Mouse (Mus musculus) forebrain, embryonic 16.5 days (tissue): Measurements from ENCODE around the gene Nrxn1. TPM values are rescaled to one million over a fixed set of nuclear protein-coding genes. Genes with fewer than 3 reads are reported as not detected.

Experiments
- ATAC-seq: fragments of 200-750 bp; cut with Nextera tagmentation; 2 replicates; pipeline ENCODE4 v1.8.0; 2017; ENCODE audit warnings: mild to moderate bottlenecking, moderate library complexity
- H3K27ac ChIP-seq: fragments of 300-500 bp; sonication (generic); 2 replicates; pipeline ENCODE4 v1.5.1; 2014; ENCODE audit warnings: low read length, control low read depth
- H3K27me3 ChIP-seq: fragments of 300-500 bp; sonication (generic); replicated peaks from 2 replicates; pipeline ENCODE4 v1.6.1; 2014; ENCODE audit warnings: low read length; ENCODE audit not compliant: control insufficient read depth, insufficient read depth
- H3K36me3 ChIP-seq: fragments of 300-500 bp; sonication (generic); 2 replicates; pipeline ENCODE4 v1.6.1; 2014; ENCODE audit not compliant: control insufficient read depth, insufficient read depth
- H3K4me1 ChIP-seq: fragments of 300-500 bp; sonication (generic); replicated peaks from 2 replicates; pipeline ENCODE4 v1.6.1; 2014; ENCODE audit warnings: low read length; ENCODE audit not compliant: control insufficient read depth, insufficient read depth
- H3K4me2 ChIP-seq: fragments of 300-500 bp; sonication (generic); 2 replicates; pipeline ENCODE4 v1.6.1; 2014; ENCODE audit warnings: mild to moderate bottlenecking, low read length, control low read depth
- H3K4me3 ChIP-seq: fragments of 300-500 bp; sonication (generic); replicated peaks from 2 replicates; pipeline ENCODE4 v1.5.1; 2014; ENCODE audit warnings: mild to moderate bottlenecking, low read length, control low read depth
- H3K9ac ChIP-seq: fragments of 300-500 bp; sonication (generic); replicated peaks from 2 replicates; pipeline ENCODE4 v1.6.1; 2014; ENCODE audit warnings: low read depth, low read length, control low read depth
- H3K9me3 ChIP-seq: fragments of 300-500 bp; sonication (generic); 2 replicates; pipeline ENCODE4 v1.6.1; 2016; ENCODE audit warnings: low read length; ENCODE audit not compliant: control insufficient read depth
- WGBS: fragments of 180-500 bp; shearing (Covaris S2); extraction: QIAGEN DNeasy Blood & Tissue Kit; methylation state at CpG from one replicate; pipeline ENCODE4 v1.1.7; 2014; 5-methylcytosine and 5-hydroxymethylcytosine counted together
- polyA plus RNA-seq: library from polyadenylated mRNA; unstranded; fragments of >200 nt; fragmentation: Nextera tagmentation; extraction: Ambion mirVana; gene quantifications from 2 replicates; pipeline ENCODE4 v1.2.1, GENCODE M21; 2015

The Nrxn1 gene
- polyA plus RNA-seq, 1 experiment from 2014 or later = 198 TPM

- no peak overlapping the region for H3K4me3 ChIP-seq
- no peak overlapping the region for H3K9ac ChIP-seq
- no peaks in the 10 kb centered on the region for H3K36me3 ChIP-seq
- no peak overlapping the region for H3K27ac ChIP-seq
- H3K9me3 ChIP-seq = no peaks in the 10 kb centered on the region
- no peak overlapping the region for H3K4me2 ChIP-seq
- WGBS = 81% methylated on average over 2 of the region's 2 CpGs
- no peaks in the 10 kb centered on the region for H3K4me1 ChIP-seq
- ATAC-seq = no peak
- no peaks in the 10 kb centered on the region for H3K27me3 ChIP-seq
Observed at GRCm38 (mm10) chr17:90234806-90235205, 858.1 kb downstream of the Nrxn1 start.

GRCm38 (mm10) chr17:90208547-90208946 lies 884.3 kb downstream of the Nrxn1 start:
- no peaks in the 10 kb centered on the region for H3K36me3 ChIP-seq
- H3K27me3 ChIP-seq = no peaks in the 10 kb centered on the region
- ATAC-seq = peak; percentile 55
- H3K9me3 ChIP-seq = no peaks in the 10 kb centered on the region
- no peak overlapping the region for H3K9ac ChIP-seq
- no peak overlapping the region for H3K27ac ChIP-seq
- no peak overlapping the region for H3K4me2 ChIP-seq
- no peak overlapping the region for H3K4me3 ChIP-seq
- H3K4me1 ChIP-seq = no peaks in the 10 kb centered on the region; the same call in none of the 2 replicates

- Histone ChIP-seq H3K9ac (no peak overlapping the region), H3K27me3 (no peaks in the 10 kb centered on the region), H3K4me2 (no peak overlapping the region), H3K4me1 (no peaks in the 10 kb centered on the region; the same call in none of the 2 replicates), H3K36me3 (no peaks in the 10 kb centered on the region), H3K9me3 (no peaks in the 10 kb centered on the region), H3K4me3 (no peak overlapping the region), H3K27ac (no peak overlapping the region)
- ATAC-seq = peak; percentile 72; the same call in 1 of the 2 replicates
- WGBS = 19% methylated on average over 5 of the region's 5 CpGs
Observed at GRCm38 (mm10) chr17:90207617-90208016, 885.3 kb downstream of the Nrxn1 start.

GRCm38 (mm10) chr17:90203993-90204392 lies 888.9 kb downstream of the Nrxn1 start:
- Histone ChIP-seq H3K27me3 (no peaks in the 10 kb centered on the region), H3K9ac (no peak overlapping the region), H3K4me1 (no peaks in the 10 kb centered on the region; the same call in 1 of the 2 replicates), H3K27ac (no peak overlapping the region), H3K36me3 (no peaks in the 10 kb centered on the region), H3K4me3 (no peak overlapping the region), H3K9me3 (no peaks in the 10 kb centered on the region), H3K4me2 (no peak overlapping the region)
- no peak for ATAC-seq

- H3K9ac ChIP-seq = no peak overlapping the region
- no peaks in the 10 kb centered on the region for H3K9me3 ChIP-seq
- no peak overlapping the region for H3K27ac ChIP-seq
- no peaks in the 10 kb centered on the region for H3K27me3 ChIP-seq
- no peak overlapping the region for H3K4me3 ChIP-seq
- no peaks in the 10 kb centered on the region for H3K4me1 ChIP-seq
- no peak for ATAC-seq
- no peak overlapping the region for H3K4me2 ChIP-seq
- 90% methylated on average over 2 of the region's 2 CpGs for WGBS
- H3K36me3 ChIP-seq = no peaks in the 10 kb centered on the region
Observed at GRCm38 (mm10) chr17:90202785-90203184, 890.1 kb downstream of the Nrxn1 start.

GRCm38 (mm10) chr17:90196772-90197171 lies 896.1 kb downstream of the Nrxn1 start:
- ATAC-seq = no peak
- Histone ChIP-seq H3K27ac (no peak overlapping the region), H3K4me3 (no peak overlapping the region), H3K9me3 (no peaks in the 10 kb centered on the region), H3K27me3 (no peaks in the 10 kb centered on the region), H3K4me1 (no peaks in the 10 kb centered on the region), H3K4me2 (no peak overlapping the region), H3K9ac (no peak overlapping the region), H3K36me3 (no peaks in the 10 kb centered on the region)
- WGBS = 3% methylated on average over 1 of the region's 1 CpGs

- no peaks in the 10 kb centered on the region for H3K27me3 ChIP-seq
- no peak overlapping the region for H3K4me3 ChIP-seq
- ATAC-seq = no peak
- WGBS = 53% methylated on average over 4 of the region's 4 CpGs
- H3K9me3 ChIP-seq = no peaks in the 10 kb centered on the region
- no peak overlapping the region for H3K9ac ChIP-seq
- no peaks in the 10 kb centered on the region for H3K36me3 ChIP-seq
- H3K4me2 ChIP-seq = no peak overlapping the region
- H3K4me1 ChIP-seq = no peaks in the 10 kb centered on the region
- H3K27ac ChIP-seq = no peak overlapping the region
Observed at GRCm38 (mm10) chr17:90141602-90142001, 951.3 kb downstream of the Nrxn1 start.

- no peak overlapping the region for H3K4me2 ChIP-seq
- H3K4me1 ChIP-seq = no peaks in the 10 kb centered on the region
- H3K4me3 ChIP-seq = no peak overlapping the region
- no peaks in the 10 kb centered on the region for H3K36me3 ChIP-seq
- H3K9ac ChIP-seq = no peak overlapping the region
- no peak overlapping the region for H3K27ac ChIP-seq
- no peaks in the 10 kb centered on the region for H3K27me3 ChIP-seq
- H3K9me3 ChIP-seq = no peaks in the 10 kb centered on the region
- ATAC-seq = no peak
- 77% methylated on average over 11 of the region's 12 CpGs for WGBS
Observed at GRCm38 (mm10) chr17:90130836-90131235, 962.0 kb downstream of the Nrxn1 start.

- H3K27me3 ChIP-seq = no peaks in the 10 kb centered on the region
- no peak overlapping the region for H3K9ac ChIP-seq
- no peak for ATAC-seq
- H3K4me3 ChIP-seq = no peak overlapping the region
- no peaks in the 10 kb centered on the region for H3K36me3 ChIP-seq
- no peaks in the 10 kb centered on the region for H3K4me1 ChIP-seq
- no peak overlapping the region for H3K4me2 ChIP-seq
- H3K27ac ChIP-seq = no peak overlapping the region
- H3K9me3 ChIP-seq = no peaks in the 10 kb centered on the region
- 88% methylated on average over 2 of the region's 2 CpGs for WGBS
Observed at GRCm38 (mm10) chr17:90129183-90129582, 963.7 kb downstream of the Nrxn1 start.

GRCm38 (mm10) chr17:90127561-90127960 lies 965.3 kb downstream of the Nrxn1 start:
- no peak overlapping the region for H3K4me3 ChIP-seq
- no peaks in the 10 kb centered on the region for H3K27me3 ChIP-seq
- no peak for ATAC-seq
- H3K9me3 ChIP-seq = no peaks in the 10 kb centered on the region
- no peaks in the 10 kb centered on the region for H3K4me1 ChIP-seq
- H3K9ac ChIP-seq = no peak overlapping the region
- H3K4me2 ChIP-seq = no peak overlapping the region
- no peaks in the 10 kb centered on the region for H3K36me3 ChIP-seq
- H3K27ac ChIP-seq = no peak overlapping the region
- WGBS = 40% methylated on average over 1 of the region's 1 CpGs
